Mouse (Mus musculus) lung, adult 2 months (tissue): ENCODE results near the gene Mgat4b.

Experiments
- CTCF ChIP-seq: fragments of 200-500 bp; IDR thresholded peaks from 2 replicates; pipeline ENCODE4 v1.5.1; 2011; ENCODE audit warnings: mild to moderate bottlenecking, low read length, control low read depth; ENCODE audit not compliant: insufficient read depth
- POLR2A ChIP-seq: fragments of 200-500 bp; IDR thresholded peaks from 2 replicates; pipeline ENCODE4 v1.6.1; 2011; ENCODE audit warnings: low read depth, mild to moderate bottlenecking, control low read depth, low read length, borderline replicate concordance; ENCODE audit errors: extremely low read depth

- TF ChIP-seq CTCF: no peak
- TF ChIP-seq POLR2A: no peak
These were observed 43.4 kb downstream of the Mgat4b start for GRCm38 (mm10) chr11:50254010-50254580.
